Mouse (Mus musculus): Measurements from ENCODE around the gene Ablim1. TPM values are rescaled to one million over a fixed set of nuclear protein-coding genes. Genes with fewer than 3 reads are reported as not detected.

Ablim1 gene
- total and polyA plus RNA-seq, 2 experiments = 16.6 to 23.7 TPM

DNA sequence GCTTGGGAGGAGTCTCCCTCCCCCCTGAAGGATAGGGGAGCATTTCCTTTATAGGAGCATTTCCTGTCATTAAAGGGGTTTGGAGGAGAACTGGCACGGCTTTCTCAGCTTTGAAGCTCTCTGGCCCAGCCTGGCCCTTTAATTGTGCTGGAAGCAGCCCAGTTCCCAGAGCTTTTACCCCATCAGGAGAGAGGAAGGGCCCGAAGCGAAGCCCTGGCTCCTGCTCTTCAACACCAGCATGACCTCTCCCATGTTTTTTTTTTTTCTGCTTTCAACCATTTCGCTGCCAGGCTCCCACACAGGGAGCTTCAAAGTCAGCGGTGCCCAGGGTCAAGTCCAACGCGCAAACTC, 311.3 kb downstream of the Ablim1 start:
- Histone ChIP-seq H3K27ac (replicated peaks; ENCODE audit: insufficient read depth, low read depth, low read length) (peak overlapping the region; percentile 46; the same call in 1 of the 2 replicates), H3K27me3 (ENCODE audit: control insufficient read depth, insufficient read depth, low read length) (peaks cover 7% of the 10 kb centered on the region)
- DNase-seq (ENCODE audit: extremely low read depth, low read depth, low spot score) = peak; percentile 42

DNA sequence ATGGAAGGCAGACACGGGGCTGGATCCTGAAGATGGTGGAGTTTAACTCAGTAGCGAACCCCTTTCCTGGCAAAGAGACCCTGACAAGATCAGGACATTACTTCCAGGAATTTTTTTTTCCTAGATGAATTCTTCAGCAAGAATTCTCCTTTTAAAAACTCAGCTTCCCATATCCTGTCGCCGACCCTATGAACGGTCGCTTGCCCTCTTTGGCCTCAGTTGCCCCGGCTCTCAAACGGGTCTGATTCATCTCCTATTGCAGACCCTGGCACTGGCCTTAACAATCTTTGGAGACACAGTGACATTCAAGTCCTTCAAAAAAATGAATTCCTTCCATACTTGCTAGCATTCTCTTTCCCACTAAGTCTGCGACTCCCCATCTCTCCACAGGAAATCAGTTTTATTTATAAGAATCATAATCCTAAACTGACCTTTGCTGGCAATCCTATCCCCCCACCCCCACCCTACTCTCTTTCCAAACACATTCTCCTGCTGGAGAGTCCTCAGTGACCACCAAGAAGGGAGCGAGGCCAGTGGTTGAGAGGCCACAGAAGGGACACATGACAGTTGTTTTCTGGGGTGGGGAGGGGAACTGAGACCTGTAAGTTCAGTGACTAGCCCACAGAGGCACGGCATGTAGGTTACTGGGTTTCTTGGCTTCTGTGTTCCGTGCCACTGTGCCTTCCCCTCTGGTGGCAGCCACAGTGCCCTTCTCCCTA, 311.8 kb downstream of the Ablim1 start:
- Histone ChIP-seq H3K27ac (replicated peaks; ENCODE audit: insufficient read depth, low read depth, low read length) (peak overlapping the region; percentile 46; the same call in 1 of the 2 replicates), H3K36me3 (ENCODE audit: control insufficient read depth, insufficient read depth, low read length) (no peaks in the 10 kb centered on the region), H3K4me1 (ENCODE audit: control insufficient read depth, insufficient read depth, low read length) (no peaks in the 10 kb centered on the region; the same call in 1 of the 2 replicates), H3K27me3 (ENCODE audit: control insufficient read depth, insufficient read depth, low read length) (peaks cover 2% of the 10 kb centered on the region), H3K4me3 (ENCODE audit: insufficient read depth, low read depth, low read length) (no peak overlapping the region), H3K9ac (ENCODE audit: low read depth, low read length) (no peak overlapping the region; the same call in 1 of the 2 replicates), H3K79me2 (ENCODE audit: control insufficient read depth, insufficient read depth, low read length) (no peaks in the 10 kb centered on the region)
- no peak for TF ChIP-seq POLR2A (IDR thresholded peaks at IDR 0.05; ENCODE audit: extremely low read depth, insufficient read depth, low read length)
- no peak for TF ChIP-seq CTCF (IDR thresholded peaks at IDR 0.05; ENCODE audit: low read depth, low read length)
- WGBS = 79% methylated on average over 12 of the region's 12 CpGs
- DNase-seq (ENCODE audit: extremely low read depth, low read depth, low spot score) = peak; percentile 32

More for the DNA sequence above, 311.3 kb downstream of the Ablim1 start:
- Histone ChIP-seq H3K9ac (ENCODE audit: low read depth, low read length) (no peak overlapping the region; the same call in 1 of the 2 replicates), H3K4me1 (ENCODE audit: control insufficient read depth, insufficient read depth, low read length) (no peaks in the 10 kb centered on the region; the same call in 1 of the 2 replicates), H3K79me2 (ENCODE audit: control insufficient read depth, insufficient read depth, low read length) (no peaks in the 10 kb centered on the region), H3K4me3 (ENCODE audit: insufficient read depth, low read depth, low read length) (no peak overlapping the region), H3K36me3 (ENCODE audit: control insufficient read depth, insufficient read depth, low read length) (no peaks in the 10 kb centered on the region)
- WGBS = 48% methylated on average over 7 of the region's 7 CpGs
- no peak for TF ChIP-seq CTCF (IDR thresholded peaks at IDR 0.05; ENCODE audit: low read depth, low read length)
- TF ChIP-seq POLR2A (IDR thresholded peaks at IDR 0.05; ENCODE audit: extremely low read depth, insufficient read depth, low read length) = no peak

DNA sequence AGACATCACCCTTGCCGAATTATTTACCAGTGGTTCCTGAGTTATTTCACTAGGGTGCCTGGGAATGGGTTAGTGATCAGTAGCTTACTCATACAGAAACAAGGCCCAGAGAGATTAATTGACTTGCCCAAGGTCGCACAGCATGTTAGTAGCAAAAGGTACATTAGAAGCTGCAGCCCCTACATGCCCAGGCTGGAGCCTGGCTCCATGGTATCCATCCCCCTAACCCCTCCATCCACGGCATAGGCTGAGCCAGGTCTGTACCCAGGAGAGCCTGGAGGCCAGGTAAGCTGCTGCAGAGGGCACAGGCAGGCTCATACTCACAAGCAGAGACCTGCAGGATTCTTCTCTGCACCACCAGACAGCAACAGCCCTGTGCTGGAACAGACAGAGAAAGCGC, 312.8 kb downstream of the Ablim1 start:
- H3K27ac ChIP-seq (replicated peaks; ENCODE audit: insufficient read depth, low read depth, low read length) = no peak overlapping the region
- TF ChIP-seq CTCF (IDR thresholded peaks at IDR 0.05; ENCODE audit: low read depth, low read length) (no peak), POLR2A (IDR thresholded peaks at IDR 0.05; ENCODE audit: extremely low read depth, insufficient read depth, low read length) (no peak)
- H3K9ac ChIP-seq (ENCODE audit: low read depth, low read length) = no peak overlapping the region
- H3K4me1 ChIP-seq (ENCODE audit: control insufficient read depth, insufficient read depth, low read length) = no peaks in the 10 kb centered on the region; the same call in 1 of the 2 replicates
- no peaks in the 10 kb centered on the region for H3K36me3 ChIP-seq (ENCODE audit: control insufficient read depth, insufficient read depth, low read length)
- H3K79me2 ChIP-seq (ENCODE audit: control insufficient read depth, insufficient read depth, low read length) = no peaks in the 10 kb centered on the region
- 92% methylated on average over 4 of the region's 4 CpGs for WGBS
- H3K27me3 ChIP-seq (ENCODE audit: control insufficient read depth, insufficient read depth, low read length) = no peaks in the 10 kb centered on the region
- no peak overlapping the region for H3K4me3 ChIP-seq (ENCODE audit: insufficient read depth, low read depth, low read length)
- DNase-seq (ENCODE audit: extremely low read depth, low read depth, low spot score) = no peak

- no peak overlapping the region for H3K27ac ChIP-seq (replicated peaks; ENCODE audit: insufficient read depth, low read depth, low read length)
- H3K9ac ChIP-seq (ENCODE audit: low read depth, low read length) = no peak overlapping the region
- no peaks in the 10 kb centered on the region for H3K36me3 ChIP-seq (ENCODE audit: control insufficient read depth, insufficient read depth, low read length)
- no peak for TF ChIP-seq POLR2A (IDR thresholded peaks at IDR 0.05; ENCODE audit: extremely low read depth, insufficient read depth, low read length)
- no peak for TF ChIP-seq CTCF (IDR thresholded peaks at IDR 0.05; ENCODE audit: low read depth, low read length)
- no peak for DNase-seq (ENCODE audit: extremely low read depth, low read depth, low spot score)
- H3K4me3 ChIP-seq (ENCODE audit: insufficient read depth, low read depth, low read length) = no peak overlapping the region
- no peaks in the 10 kb centered on the region for H3K27me3 ChIP-seq (ENCODE audit: control insufficient read depth, insufficient read depth, low read length)
- H3K79me2 ChIP-seq (ENCODE audit: control insufficient read depth, insufficient read depth, low read length) = no peaks in the 10 kb centered on the region
- 92% methylated on average over 5 of the region's 5 CpGs for WGBS
- H3K4me1 ChIP-seq (ENCODE audit: control insufficient read depth, insufficient read depth, low read length) = no peaks in the 10 kb centered on the region; the same call in 1 of the 2 replicates
Measured at GRCm38 (mm10) chr19:57000592-57000991, 314.1 kb downstream of the Ablim1 start.

DNA sequence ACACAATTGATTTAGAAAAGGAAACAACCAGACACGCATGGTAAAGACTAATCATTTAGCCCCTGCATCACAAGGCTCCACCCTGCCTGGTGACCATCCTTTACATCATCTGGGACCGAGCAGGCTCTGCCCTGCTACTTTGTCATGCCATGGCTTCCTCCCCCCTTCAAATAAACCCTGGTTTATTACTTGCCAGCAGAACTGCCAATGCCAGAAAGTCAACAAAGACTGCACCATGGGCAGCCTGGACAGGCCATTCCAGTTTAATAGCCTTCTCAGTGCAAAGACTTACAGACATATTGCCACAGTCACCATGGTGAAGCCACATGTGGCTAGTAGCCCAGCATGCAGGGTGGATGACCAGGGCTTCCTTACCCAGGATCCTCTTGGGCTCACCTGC, 314.9 kb downstream of the Ablim1 start:
- Histone ChIP-seq H3K27ac (replicated peaks; ENCODE audit: insufficient read depth, low read depth, low read length) (no peak overlapping the region), H3K27me3 (ENCODE audit: control insufficient read depth, insufficient read depth, low read length) (no peaks in the 10 kb centered on the region), H3K4me3 (ENCODE audit: insufficient read depth, low read depth, low read length) (no peak overlapping the region), H3K9ac (ENCODE audit: low read depth, low read length) (no peak overlapping the region), H3K36me3 (ENCODE audit: control insufficient read depth, insufficient read depth, low read length) (no peaks in the 10 kb centered on the region), H3K4me1 (ENCODE audit: control insufficient read depth, insufficient read depth, low read length) (no peaks in the 10 kb centered on the region; the same call in 1 of the 2 replicates), H3K79me2 (ENCODE audit: control insufficient read depth, insufficient read depth, low read length) (no peaks in the 10 kb centered on the region)
- TF ChIP-seq POLR2A (IDR thresholded peaks at IDR 0.05; ENCODE audit: extremely low read depth, insufficient read depth, low read length) = no peak
- DNase-seq (ENCODE audit: extremely low read depth, low read depth, low spot score) = no peak
- 77% methylated on average over 2 of the region's 2 CpGs for WGBS

GRCm38 (mm10) chr19:56998910-56999309, 315.8 kb downstream of the Ablim1 start:
- Histone ChIP-seq H3K27ac (replicated peaks; ENCODE audit: insufficient read depth, low read depth, low read length) (no peak overlapping the region), H3K79me2 (ENCODE audit: control insufficient read depth, insufficient read depth, low read length) (no peaks in the 10 kb centered on the region), H3K4me3 (ENCODE audit: insufficient read depth, low read depth, low read length) (no peak overlapping the region), H3K4me1 (ENCODE audit: control insufficient read depth, insufficient read depth, low read length) (no peaks in the 10 kb centered on the region; the same call in 1 of the 2 replicates), H3K27me3 (ENCODE audit: control insufficient read depth, insufficient read depth, low read length) (no peaks in the 10 kb centered on the region), H3K36me3 (ENCODE audit: control insufficient read depth, insufficient read depth, low read length) (no peaks in the 10 kb centered on the region), H3K9ac (ENCODE audit: low read depth, low read length) (no peak overlapping the region)
- no peak for DNase-seq (ENCODE audit: extremely low read depth, low read depth, low spot score)
- TF ChIP-seq CTCF (IDR thresholded peaks at IDR 0.05; ENCODE audit: low read depth, low read length) (no peak), POLR2A (IDR thresholded peaks at IDR 0.05; ENCODE audit: extremely low read depth, insufficient read depth, low read length) (no peak)
- 85% methylated on average over 2 of the region's 2 CpGs for WGBS

All from liver, adult 2 months (tissue).